Mouse (Mus musculus) stomach, embryonic 15.5 days (tissue): Measurements from ENCODE around the gene Ndufaf5. TPM values are rescaled to one million over a fixed set of nuclear protein-coding genes. Genes with fewer than 3 reads are reported as not detected.

Experiments
- ATAC-seq: fragments of 200-750 bp; cut with Nextera tagmentation; 2 replicates; pipeline ENCODE4 v1.8.0; 2017; ENCODE audit warnings: low read depth, moderate number of reproducible peaks, moderate TSS enrichment; ENCODE audit not compliant: insufficient read depth, low FRiP score
- H3K27ac ChIP-seq: fragments of 300-500 bp; sonication (generic); 2 replicates; pipeline ENCODE4 v1.5.1; 2015; ENCODE audit warnings: mild to moderate bottlenecking, inconsistent platforms
- H3K27me3 ChIP-seq: fragments of 300-500 bp; sonication (generic); replicated peaks from 2 replicates; pipeline ENCODE4 v1.6.1; 2015; ENCODE audit warnings: inconsistent platforms
- H3K36me3 ChIP-seq: fragments of 300-500 bp; sonication (generic); 2 replicates; pipeline ENCODE4 v1.6.1; 2015; ENCODE audit warnings: inconsistent platforms
- H3K4me1 ChIP-seq: fragments of 300-500 bp; sonication (generic); 2 replicates; pipeline ENCODE4 v1.6.1; 2015; ENCODE audit warnings: inconsistent platforms
- H3K4me2 ChIP-seq: fragments of 300-500 bp; sonication (generic); 2 replicates; pipeline ENCODE4 v1.6.1; 2015; ENCODE audit warnings: mild to moderate bottlenecking, inconsistent platforms
- H3K4me3 ChIP-seq: fragments of 300-500 bp; sonication (generic); replicated peaks from 2 replicates; pipeline ENCODE4 v1.5.1; 2015; ENCODE audit warnings: inconsistent platforms
- H3K9ac ChIP-seq: fragments of 300-500 bp; sonication (generic); 2 replicates; pipeline ENCODE4 v1.6.1; 2015; ENCODE audit warnings: inconsistent platforms
- H3K9me3 ChIP-seq: fragments of 300-500 bp; sonication (generic); 2 replicates; pipeline ENCODE4 v1.6.1; 2016; ENCODE audit warnings: inconsistent platforms
- WGBS: fragments of 180-500 bp; shearing (Covaris S2); methylation state at CpG from one replicate; pipeline ENCODE4 v1.1.7; 2015; 5-methylcytosine and 5-hydroxymethylcytosine counted together
- polyA plus RNA-seq: library from polyadenylated mRNA; unstranded; fragments of >200 nt; fragmentation: Nextera tagmentation; extraction: Ambion mirVana; gene quantifications from 2 replicates; pipeline ENCODE4 v1.2.1, GENCODE M21; 2015

Ndufaf5 gene
- polyA plus RNA-seq, 1 experiment from 2014 or later, result 22.6 TPM

GRCm38 (mm10) chr2:140214519-140215027 is 44.1 kb downstream of the Ndufaf5 start:
- no peak for ATAC-seq
- 88% methylated on average over 4 of the region's 4 CpGs for WGBS
- no peaks in the 10 kb centered on the region for H3K4me1 ChIP-seq
- H3K27ac ChIP-seq, result no peak overlapping the region
- H3K4me3 ChIP-seq, result no peak overlapping the region
- H3K27me3 ChIP-seq, result no peaks in the 10 kb centered on the region
- no peak overlapping the region for H3K4me2 ChIP-seq
- H3K36me3 ChIP-seq, result no peaks in the 10 kb centered on the region
- H3K9me3 ChIP-seq, result no peaks in the 10 kb centered on the region
- no peak overlapping the region for H3K9ac ChIP-seq

GRCm38 (mm10) chr2:140215415-140215814 is 45.0 kb downstream of the Ndufaf5 start:
- H3K27ac ChIP-seq, result no peak overlapping the region
- no peaks in the 10 kb centered on the region for H3K36me3 ChIP-seq
- H3K4me1 ChIP-seq, result no peaks in the 10 kb centered on the region
- no peak overlapping the region for H3K4me2 ChIP-seq
- H3K27me3 ChIP-seq, result no peaks in the 10 kb centered on the region
- WGBS, result 68% methylated on average over 2 of the region's 2 CpGs
- no peak overlapping the region for H3K4me3 ChIP-seq
- no peak overlapping the region for H3K9ac ChIP-seq
- no peak for ATAC-seq
- H3K9me3 ChIP-seq, result no peaks in the 10 kb centered on the region

- no peak for ATAC-seq
- H3K4me2 ChIP-seq, result no peak overlapping the region
- H3K36me3 ChIP-seq, result no peaks in the 10 kb centered on the region
- no peak overlapping the region for H3K27ac ChIP-seq
- no peaks in the 10 kb centered on the region for H3K9me3 ChIP-seq
- H3K4me3 ChIP-seq, result no peak overlapping the region
- H3K4me1 ChIP-seq, result no peaks in the 10 kb centered on the region
- H3K9ac ChIP-seq, result no peak overlapping the region
- 74% methylated on average over 1 of the region's 1 CpGs for WGBS
- no peaks in the 10 kb centered on the region for H3K27me3 ChIP-seq
These were observed 45.5 kb downstream of the Ndufaf5 start for GRCm38 (mm10) chr2:140215965-140216364.

GRCm38 (mm10) chr2:140220325-140220724 is 49.9 kb downstream of the Ndufaf5 start:
- no peaks in the 10 kb centered on the region for H3K27me3 ChIP-seq
- H3K36me3 ChIP-seq, result no peaks in the 10 kb centered on the region
- H3K9ac ChIP-seq, result no peak overlapping the region
- H3K9me3 ChIP-seq, result no peaks in the 10 kb centered on the region
- 66% methylated on average over 8 of the region's 8 CpGs for WGBS
- no peak overlapping the region for H3K27ac ChIP-seq
- H3K4me2 ChIP-seq, result no peak overlapping the region
- ATAC-seq, result no peak
- no peak overlapping the region for H3K4me3 ChIP-seq
- no peaks in the 10 kb centered on the region for H3K4me1 ChIP-seq

GRCm38 (mm10) chr2:140230295-140230694 is 59.8 kb downstream of the Ndufaf5 start:
- Histone ChIP-seq H3K9me3 (no peaks in the 10 kb centered on the region), H3K4me3 (no peak overlapping the region), H3K27ac (no peak overlapping the region), H3K4me1 (no peaks in the 10 kb centered on the region), H3K36me3 (no peaks in the 10 kb centered on the region), H3K4me2 (no peak overlapping the region), H3K27me3 (no peaks in the 10 kb centered on the region), H3K9ac (no peak overlapping the region)
- ATAC-seq, result no peak
- WGBS, result 67% methylated on average over 1 of the region's 1 CpGs

- peak; percentile 56; the same call in 1 of the 2 replicates for ATAC-seq
These were observed 66.8 kb downstream of the Ndufaf5 start for GRCm38 (mm10) chr2:140237245-140237644.

GRCm38 (mm10) chr2:140242398-140242797 is 71.9 kb downstream of the Ndufaf5 start:
- 80% methylated on average over 5 of the region's 5 CpGs for WGBS

More at GRCm38 (mm10) chr2:140237245-140237644, 66.8 kb downstream of the Ndufaf5 start:
- Histone ChIP-seq H3K4me1 (no peaks in the 10 kb centered on the region), H3K27me3 (no peaks in the 10 kb centered on the region), H3K9me3 (no peaks in the 10 kb centered on the region), H3K4me3 (no peak overlapping the region; the same call in 1 of the 2 replicates), H3K36me3 (no peaks in the 10 kb centered on the region), H3K9ac (no peak overlapping the region), H3K4me2 (no peak overlapping the region), H3K27ac (no peak overlapping the region)
- 57% methylated on average over 6 of the region's 6 CpGs for WGBS

GRCm38 (mm10) chr2:140243105-140243504 is 72.7 kb downstream of the Ndufaf5 start:
- H3K4me2 ChIP-seq, result no peak overlapping the region
- no peaks in the 10 kb centered on the region for H3K4me1 ChIP-seq
- no peak overlapping the region for H3K4me3 ChIP-seq
- ATAC-seq, result no peak
- no peak overlapping the region for H3K9ac ChIP-seq
- no peaks in the 10 kb centered on the region for H3K36me3 ChIP-seq
- no peaks in the 10 kb centered on the region for H3K9me3 ChIP-seq
- 93% methylated on average over 5 of the region's 5 CpGs for WGBS
- H3K27ac ChIP-seq, result no peak overlapping the region
- no peaks in the 10 kb centered on the region for H3K27me3 ChIP-seq

More at GRCm38 (mm10) chr2:140242398-140242797, 71.9 kb downstream of the Ndufaf5 start:
- Histone ChIP-seq H3K9ac (no peak overlapping the region), H3K27me3 (no peaks in the 10 kb centered on the region), H3K4me3 (no peak overlapping the region), H3K4me2 (no peak overlapping the region), H3K9me3 (no peaks in the 10 kb centered on the region), H3K27ac (no peak overlapping the region), H3K36me3 (no peaks in the 10 kb centered on the region), H3K4me1 (no peaks in the 10 kb centered on the region)
- no peak for ATAC-seq

Other genes with a start within 250 kb of the Ndufaf5 start
- 21.5 TPM in 2 replicates for gene Tasp1, start 103.8 kb upstream of the Ndufaf5 start, polyA plus RNA-seq
- gene Gm17374, start 18.6 kb upstream of the Ndufaf5 start, polyA plus RNA-seq, result not detected in 2 replicates
- 24.5 and 25.8 TPM in 2 replicates for gene Esf1, start 85 bp upstream of the Ndufaf5 start, polyA plus RNA-seq
- gene Sel1l2, start 219.1 kb downstream of the Ndufaf5 start, polyA plus RNA-seq, result not detected in 2 replicates
- gene Macrod2, start 224.7 kb downstream of the Ndufaf5 start, polyA plus RNA-seq, result 40.8 TPM in 2 replicates